Comparison of ENCODE assay signal across 16 mouse cellular contexts in genomic region chr1:132803842-132804241, GRCm38 (mm10).
DNase-seq lines count a peak whose midpoint lies in the region; ATAC-seq and TF ChIP-seq lines count a peak whose summit lies in the region.
"Had no signal": no experiment of that assay in that cellular context is flagged by ENCODE, and none has a peak within 500 bp of the region (broad histone marks: within the 10 kb centered on the region; RNA-seq: fewer than 3 reads in every experiment).

No protein-coding gene starts in this region.

- no peak overlapping the region for H3K9ac ChIP-seq in hindbrain, postnatal 0 days (replicated peaks; ENCODE audit: low read length)
- no peak overlapping the region for H3K9ac ChIP-seq in hindbrain, embryonic 14.5 days
- no peak overlapping the region for H3K9ac ChIP-seq in intestine, postnatal 0 days (ENCODE audit: low read depth, low read length)
- H3K9ac ChIP-seq: embryonic facial prominence, embryonic 15.5 days; forebrain, embryonic 15.5 days; hindbrain, embryonic 13.5 days; liver, embryonic 12.5 days; midbrain, embryonic 12.5 days had no signal

- H3K27ac ChIP-seq in hindbrain, postnatal 0 days = no peak overlapping the region
- H3K27ac ChIP-seq in hindbrain, embryonic 14.5 days = no peak overlapping the region
- H3K27ac ChIP-seq in intestine, postnatal 0 days (ENCODE audit: low read depth, low read length) = no peak overlapping the region
- H3K27ac ChIP-seq: embryonic facial prominence, embryonic 15.5 days; forebrain, embryonic 15.5 days; hindbrain, embryonic 13.5 days; liver, embryonic 12.5 days; midbrain, embryonic 12.5 days had no signal

- WGBS in hindbrain, postnatal 0 days = 61% methylated on average over 9 of the region's 9 CpGs
- WGBS in hindbrain, embryonic 14.5 days = 82% methylated on average over 9 of the region's 9 CpGs
- WGBS in intestine, postnatal 0 days = 80% methylated on average over 9 of the region's 9 CpGs

- TF ChIP-seq CTCF in hindbrain, postnatal 0 days (IDR thresholded peaks at IDR 0.05; ENCODE audit: low read depth) = no peak
- no peak for TF ChIP-seq CTCF in intestine, postnatal 0 days (IDR thresholded peaks at IDR 0.05; ENCODE audit: low read depth)

- peak; percentile 52 for DNase-seq in hindbrain, postnatal 0 days (ENCODE audit: low spot score)
- DNase-seq in hindbrain, embryonic 14.5 days (ENCODE audit: low spot score) = no peak
- peak; percentile 6 for DNase-seq in ovary, postnatal 14 days (ENCODE audit: low spot score)
- DNase-seq in ovary, postnatal 10 days (ENCODE audit: low spot score) = no peak
- DNase-seq in cerebellum, adult 9-10 months = peak; percentile 44
- DNase-seq: gastrocnemius, postnatal 36 days; retina, postnatal 1 day; spleen, adult 18-20 months had no signal

- no peaks in the 10 kb centered on the region for H3K27me3 ChIP-seq in hindbrain, postnatal 0 days (ENCODE audit: insufficient read depth, low read length)
- H3K27me3 ChIP-seq in hindbrain, embryonic 14.5 days (ENCODE audit: control insufficient read depth, insufficient read depth, low read length) = no peaks in the 10 kb centered on the region
- peaks cover 9% of the 10 kb centered on the region; the same call in 1 of the 2 replicates for H3K27me3 ChIP-seq in intestine, postnatal 0 days (replicated peaks; ENCODE audit: control insufficient read depth, insufficient read depth, low read length)
- H3K27me3 ChIP-seq: forebrain, embryonic 15.5 days had no signal

- H3K4me3 ChIP-seq in hindbrain, postnatal 0 days (ENCODE audit: low read length) = no peak overlapping the region
- H3K4me3 ChIP-seq in hindbrain, embryonic 14.5 days (replicated peaks; ENCODE audit: low read length) = no peak overlapping the region
- H3K4me3 ChIP-seq in intestine, postnatal 0 days (ENCODE audit: low read depth, low read length) = no peak overlapping the region
- H3K4me3 ChIP-seq: embryonic facial prominence, embryonic 15.5 days; forebrain, embryonic 15.5 days; hindbrain, embryonic 13.5 days; liver, embryonic 12.5 days; midbrain, embryonic 12.5 days had no signal

- H3K9me3 ChIP-seq in hindbrain, postnatal 0 days (ENCODE audit: low read length) = no peaks in the 10 kb centered on the region
- no peaks in the 10 kb centered on the region for H3K9me3 ChIP-seq in hindbrain, embryonic 14.5 days (ENCODE audit: control insufficient read depth, low read length)
- no peaks in the 10 kb centered on the region for H3K9me3 ChIP-seq in intestine, postnatal 0 days (ENCODE audit: control insufficient read depth)
- H3K9me3 ChIP-seq: embryonic facial prominence, embryonic 15.5 days; forebrain, embryonic 15.5 days; hindbrain, embryonic 13.5 days; liver, embryonic 12.5 days; midbrain, embryonic 12.5 days had no signal

- H3K36me3 ChIP-seq in hindbrain, postnatal 0 days (ENCODE audit: insufficient read depth, low read length) = no peaks in the 10 kb centered on the region
- H3K36me3 ChIP-seq in hindbrain, embryonic 14.5 days (replicated peaks; ENCODE audit: control insufficient read depth, insufficient read depth) = no peaks in the 10 kb centered on the region
- no peaks in the 10 kb centered on the region for H3K36me3 ChIP-seq in intestine, postnatal 0 days (ENCODE audit: control insufficient read depth, insufficient read depth)
- H3K36me3 ChIP-seq: embryonic facial prominence, embryonic 15.5 days; forebrain, embryonic 15.5 days; hindbrain, embryonic 13.5 days; liver, embryonic 12.5 days; midbrain, embryonic 12.5 days had no signal

- 0 out of 2 replicates have a peak, but pooled peaks have one; percentile 42 for ATAC-seq in hindbrain, postnatal 0 days
- no peak for ATAC-seq in hindbrain, embryonic 14.5 days (ENCODE audit: low FRiP score)
- ATAC-seq in megakaryocyte progenitor cell, adult 5-6 weeks (replicated peaks; ENCODE audit: poor library complexity) = peak; percentile 44
- no peak for ATAC-seq in intestine, postnatal 0 days
- ATAC-seq: forebrain, embryonic 15.5 days; liver, embryonic 12.5 days; lung, postnatal 0 days had no signal

- no peak overlapping the region for H3K4me2 ChIP-seq in hindbrain, postnatal 0 days (ENCODE audit: low read depth, low read length)
- no peak overlapping the region for H3K4me2 ChIP-seq in hindbrain, embryonic 14.5 days (replicated peaks)
- no peak overlapping the region for H3K4me2 ChIP-seq in intestine, postnatal 0 days (replicated peaks; ENCODE audit: low read depth)
- H3K4me2 ChIP-seq: embryonic facial prominence, embryonic 15.5 days; forebrain, embryonic 15.5 days; hindbrain, embryonic 13.5 days; liver, embryonic 12.5 days; midbrain, embryonic 12.5 days had no signal

- peaks cover 8% of the 10 kb centered on the region for H3K4me1 ChIP-seq in hindbrain, postnatal 0 days (ENCODE audit: insufficient read depth, low read length)
- peaks cover 17% of the 10 kb centered on the region for H3K4me1 ChIP-seq in hindbrain, embryonic 14.5 days (replicated peaks; ENCODE audit: control insufficient read depth, insufficient read depth, low read length)
- H3K4me1 ChIP-seq in intestine, postnatal 0 days (replicated peaks; ENCODE audit: control insufficient read depth, insufficient read depth, low read length) = no peaks in the 10 kb centered on the region
- H3K4me1 ChIP-seq: embryonic facial prominence, embryonic 15.5 days; liver, embryonic 12.5 days had no signal

Comparison
In these comparisons a context has a peak if more than half of its experiments do, and no peak if none do; other contexts are left out.
1. ATAC-seq: peak in hindbrain, postnatal 0 days (single experiment) and megakaryocyte progenitor cell, adult 5-6 weeks (single experiment); none in hindbrain, embryonic 14.5 days (single experiment) and intestine, postnatal 0 days (single experiment).
2. DNase-seq: peak in hindbrain, postnatal 0 days (single experiment), ovary, postnatal 14 days (single experiment) and cerebellum, adult 9-10 months (single experiment); none in hindbrain, embryonic 14.5 days (single experiment) and ovary, postnatal 10 days (single experiment).